Mouse (Mus musculus) left cerebral cortex, adult 6 months (tissue): Measurements from ENCODE around the gene Nanog. TPM values are rescaled to one million over a fixed set of nuclear protein-coding genes. Genes with fewer than 3 reads are reported as not detected.

Source experiments
- long read RNA-seq, 2 experiments: library from polyadenylated mRNA; unstranded; transcript quantifications; one replicate each; pipeline ENCODE4 v2.0.0; 2019 to 2020
- polyA plus RNA-seq: library from polyadenylated mRNA; unstranded; fragments of <200 nt; fragmentation: Nextera tagmentation; gene quantifications from 2 replicates; pipeline ENCODE4 v1.2.3, GENCODE M21; 2021

Gene Nanog
- not detected in 2 replicates for polyA plus RNA-seq
- long read RNA-seq, experiment 1, result 0 reads
- long read RNA-seq, experiment 2, result 0 reads

GRCm38 (mm10) chr6:122707036-122707800, at the start of gene Nanog:
TSS of gene Nanog (plus strand) at chr6:122707489.

Other genes with a start within 250 kb of the Nanog start
- gene Rimklb, start 208.7 kb upstream of the Nanog start, polyA plus RNA-seq, result 14.5 and 17.3 TPM in 2 replicates
- gene Mfap5, start 201.6 kb upstream of the Nanog start, polyA plus RNA-seq, result 0.87 and 0.93 TPM in 2 replicates
- gene Aicda, start 153.7 kb upstream of the Nanog start, polyA plus RNA-seq, result not detected in 2 replicates
- gene Apobec1, start 105.0 kb upstream of the Nanog start, polyA plus RNA-seq, result 1.6 and 2.9 TPM in 2 replicates
- not detected in 2 replicates for gene Gdf3, start 97.4 kb upstream of the Nanog start, polyA plus RNA-seq
- gene Dppa3, start 81.1 kb upstream of the Nanog start, polyA plus RNA-seq, result not detected in 2 replicates
- gene Slc2a3, start 94.2 kb downstream of the Nanog start, polyA plus RNA-seq, result 26.6 and 28.1 TPM in 2 replicates
- gene Foxj2, start 112.4 kb downstream of the Nanog start, polyA plus RNA-seq, result 3.8 and 5.0 TPM in 2 replicates
- 1.1 and 1.8 TPM in 2 replicates for gene C3ar1, start 148.7 kb downstream of the Nanog start, polyA plus RNA-seq
- gene Necap1, start 167.0 kb downstream of the Nanog start, polyA plus RNA-seq, result 120 and 147 TPM in 2 replicates
- gene Clec4a1, start 214.4 kb downstream of the Nanog start, polyA plus RNA-seq, result 0.17 and 0.46 TPM in 2 replicates
- gene Clec4a3, start 245.0 kb downstream of the Nanog start, polyA plus RNA-seq, result 2.2 and 2.6 TPM in 2 replicates